Mouse (Mus musculus) CH12.LX (cell line): Measurements from ENCODE around the gene Zswim3. TPM values are rescaled to one million over a fixed set of nuclear protein-coding genes. Genes with fewer than 3 reads are reported as not detected.

Source experiments
- DNase-seq: peaks from one replicate; pipeline ENCODE4 v3.0.0-alpha.2; 2013; ENCODE audit errors: extremely low read depth
- H3K27ac ChIP-seq: 2 replicates; pipeline ENCODE4 v1.5.1; 2012; ENCODE audit warnings: low read depth, mild to moderate bottlenecking, control low read depth, moderate library complexity; ENCODE audit not compliant: insufficient read depth
- H3K27me3 ChIP-seq: replicated peaks from 2 replicates; pipeline ENCODE3; 2012; ENCODE audit warnings: inconsistent platforms
- H3K36me3 ChIP-seq, 2 experiments: replicated peaks in 1 of 2; 2 replicates each; pipeline versions ENCODE3 to v1.6.1; 2012; ENCODE audit warnings: inconsistent platforms in 1 of 2, low read length in 1 of 2, mild to moderate bottlenecking in 1 of 2, mixed read lengths in 1 of 2, moderate library complexity in 1 of 2; ENCODE audit not compliant: control insufficient read depth in 1 of 2, insufficient read depth in 1 of 2
- H3K4me1 ChIP-seq, 2 experiments: 2 replicates each; pipeline ENCODE4 v1.6.1; 2012; ENCODE audit warnings: inconsistent platforms in 1 of 2, moderate library complexity in 1 of 2; ENCODE audit not compliant: insufficient read depth in 2 of 2, control insufficient read depth in 1 of 2
- H3K4me2 ChIP-seq: 2 replicates; pipeline ENCODE4 v1.6.1; 2012; ENCODE audit warnings: low read depth, mild to moderate bottlenecking, control low read depth; ENCODE audit not compliant: poor library complexity, insufficient read depth, severe bottlenecking
- H3K4me3 ChIP-seq, 3 experiments: fragments of 150-350 bp in 1 of 3; sonication (generic) in 1 of 3; replicated peaks in 1 of 3; 2 replicates each; pipeline versions ENCODE3 to v1.5.1; 2011 to 2012; ENCODE audit warnings: low read depth in 2 of 3, low read length in 2 of 3, mild to moderate bottlenecking in 2 of 3, moderate library complexity in 2 of 3, control low read depth in 1 of 3, improper control_type of control experiment in 1 of 3, inconsistent platforms in 1 of 3, mixed read lengths in 1 of 3; ENCODE audit not compliant: poor library complexity in 1 of 3
- H3K79me2 ChIP-seq: replicated peaks from 2 replicates; pipeline ENCODE4 v1.6.1; 2012; ENCODE audit warnings: mild to moderate bottlenecking, moderate library complexity; ENCODE audit not compliant: control insufficient read depth, poor library complexity, insufficient read depth, severe bottlenecking; ENCODE audit errors: extremely low read depth
- H3K9ac ChIP-seq: 2 replicates; pipeline ENCODE4 v1.6.1; 2012; ENCODE audit warnings: low read depth, mild to moderate bottlenecking, control low read depth, moderate library complexity; ENCODE audit not compliant: insufficient read depth
- H3K9me3 ChIP-seq: replicated peaks from 2 replicates; pipeline ENCODE3; 2012; ENCODE audit warnings: low read length, inconsistent platforms, mixed read lengths
- BHLHE40 ChIP-seq: IDR thresholded peaks from 2 replicates; pipeline ENCODE4 v1.6.1; 2011; ENCODE audit warnings: mild to moderate bottlenecking, low read depth, low read length, improper control_type of control experiment
- CHD1 ChIP-seq: IDR thresholded peaks from 2 replicates; pipeline ENCODE4 v1.6.1; 2012; ENCODE audit warnings: low read depth, low read length, improper control_type of control experiment, inconsistent platforms
- CHD2 ChIP-seq: IDR thresholded peaks from 2 replicates; pipeline ENCODE4 v1.6.1; 2011; ENCODE audit warnings: low read length, improper control_type of control experiment
- CTCF ChIP-seq, 2 experiments: IDR thresholded peaks in 1 of 2; conservative IDR thresholded peaks in 1 of 2; 2 replicates each; pipeline ENCODE4 v1.5.1; 2011 to 2012; ENCODE audit warnings: low read depth in 2 of 2, low read length in 2 of 2, improper control_type of control experiment in 1 of 2, inconsistent platforms in 1 of 2, mild to moderate bottlenecking in 1 of 2, moderate library complexity in 1 of 2
- ELF1 ChIP-seq: IDR thresholded peaks from 2 replicates; pipeline ENCODE4 v1.6.1; 2014; ENCODE audit warnings: low read depth, mild to moderate bottlenecking, inconsistent platforms, low read length, improper control_type of control experiment
- ETS1 ChIP-seq: conservative IDR thresholded peaks from 2 replicates; pipeline ENCODE4 v1.6.1; 2012; ENCODE audit warnings: low read depth, mild to moderate bottlenecking, inconsistent platforms, low read length, improper control_type of control experiment, moderate library complexity
- HCFC1 ChIP-seq: IDR thresholded peaks from 2 replicates; pipeline ENCODE4 v1.6.1; 2012; ENCODE audit warnings: low read depth, mild to moderate bottlenecking, inconsistent platforms, low read length, improper control_type of control experiment
- JUND ChIP-seq: conservative IDR thresholded peaks from 2 replicates; pipeline ENCODE4 v1.6.1; 2011; ENCODE audit warnings: low read depth, low read length, improper control_type of control experiment
- MAFK ChIP-seq: IDR thresholded peaks from 2 replicates; pipeline ENCODE4 v1.6.1; 2011; ENCODE audit warnings: low read length, improper control_type of control experiment; ENCODE audit not compliant: insufficient replicate concordance
- MAX ChIP-seq: IDR thresholded peaks from 2 replicates; pipeline ENCODE4 v1.6.1; 2011; ENCODE audit warnings: low read length, improper control_type of control experiment
- MAZ ChIP-seq: IDR thresholded peaks from 2 replicates; pipeline ENCODE4 v1.6.1; 2012; ENCODE audit warnings: low read depth, mild to moderate bottlenecking, inconsistent platforms, low read length, improper control_type of control experiment, moderate library complexity
- MEF2A ChIP-seq: IDR thresholded peaks from 2 replicates; pipeline ENCODE4 v1.6.1; 2014; ENCODE audit warnings: low read depth, mild to moderate bottlenecking, inconsistent platforms, low read length, improper control_type of control experiment, borderline replicate concordance
- MYC ChIP-seq: IDR thresholded peaks from 2 replicates; pipeline ENCODE4 v1.6.1; 2011; ENCODE audit warnings: low read depth, mild to moderate bottlenecking, improper control_type of control experiment, low read length
- NRF1 ChIP-seq: IDR thresholded peaks from 2 replicates; pipeline ENCODE4 v1.6.1; 2014; ENCODE audit warnings: low read depth, mild to moderate bottlenecking, inconsistent platforms, low read length, improper control_type of control experiment, moderate library complexity
- POLR2AphosphoS2 ChIP-seq: IDR thresholded peaks from 2 replicates; pipeline ENCODE4 v1.6.1; 2011; ENCODE audit warnings: low read depth, low read length, improper control_type of control experiment
- SIN3A ChIP-seq: IDR thresholded peaks from 2 replicates; pipeline ENCODE4 v1.6.1; 2012; ENCODE audit warnings: low read length, improper control_type of control experiment, inconsistent platforms
- TBP ChIP-seq: conservative IDR thresholded peaks from 2 replicates; pipeline ENCODE4 v1.6.1; 2011; ENCODE audit warnings: low read depth, low read length, improper control_type of control experiment
- TCF12 ChIP-seq: IDR thresholded peaks from 2 replicates; pipeline ENCODE4 v1.6.1; 2014; ENCODE audit warnings: low read depth, mild to moderate bottlenecking, inconsistent platforms, low read length, improper control_type of control experiment
- UBTF ChIP-seq: IDR thresholded peaks from 2 replicates; pipeline ENCODE4 v1.6.1; 2012; ENCODE audit warnings: low read depth, mild to moderate bottlenecking, inconsistent platforms, low read length, improper control_type of control experiment, moderate library complexity
- USF2 ChIP-seq: conservative IDR thresholded peaks from 2 replicates; pipeline ENCODE4 v1.6.1; 2011; ENCODE audit warnings: low read depth, low read length, improper control_type of control experiment
- ZKSCAN1 ChIP-seq: IDR thresholded peaks from 2 replicates; pipeline ENCODE4 v1.6.1; 2012; ENCODE audit warnings: low read depth, inconsistent platforms, low read length, improper control_type of control experiment, borderline replicate concordance
- ZMIZ1 ChIP-seq: IDR thresholded peaks from 2 replicates; pipeline ENCODE4 v1.6.1; 2012; ENCODE audit warnings: low read depth, mild to moderate bottlenecking, inconsistent platforms, low read length, improper control_type of control experiment
- ZNF384 ChIP-seq: IDR thresholded peaks from 2 replicates; pipeline ENCODE4 v1.6.1; 2012; ENCODE audit warnings: low read depth, low read length, improper control_type of control experiment, inconsistent platforms
- dilution Hi-C: fragments of 300-500 bp; cut with MboI; formaldehyde crosslinking; loops from 2 replicates; pipeline ENCODE4 v1.14.3; 2020; ENCODE audit warnings: low sequenced_read_pairs; ENCODE audit not compliant: extremely low pct_unique_long_range_greater_than_20kb, extremely low pct_ligation_motif_present
- in situ Hi-C: fragments of 300-500 bp; cut with MboI; formaldehyde crosslinking; loops from 3 replicates; pipeline ENCODE4 v1.14.3; 2019; ENCODE audit warnings: low sequenced_read_pairs, low pct_ligation_motif_present, low pct_unique_long_range_greater_than_20kb, mixed read lengths
- polyA plus RNA-seq: library from polyadenylated mRNA; unstranded; fragments of >175 nt; gene quantifications from 2 replicates; pipeline ENCODE4 v1.2.1, GENCODE M21; 2012; ENCODE audit warnings: low read depth; ENCODE audit not compliant: insufficient read length
- total RNA-seq, 2 experiments: library from RNA; depleted of rRNA; stranded (reverse); fragments of 300-350 nt in 1 of 2; fragments of >200 nt in 1 of 2; gene quantifications; 2 replicates each; pipeline ENCODE4 v1.2.3; 2012 to 2014

Gene Zswim3
- total and polyA plus RNA-seq, 3 experiments: 2.3 to 3.5 (median 2.5) TPM

DNA sequence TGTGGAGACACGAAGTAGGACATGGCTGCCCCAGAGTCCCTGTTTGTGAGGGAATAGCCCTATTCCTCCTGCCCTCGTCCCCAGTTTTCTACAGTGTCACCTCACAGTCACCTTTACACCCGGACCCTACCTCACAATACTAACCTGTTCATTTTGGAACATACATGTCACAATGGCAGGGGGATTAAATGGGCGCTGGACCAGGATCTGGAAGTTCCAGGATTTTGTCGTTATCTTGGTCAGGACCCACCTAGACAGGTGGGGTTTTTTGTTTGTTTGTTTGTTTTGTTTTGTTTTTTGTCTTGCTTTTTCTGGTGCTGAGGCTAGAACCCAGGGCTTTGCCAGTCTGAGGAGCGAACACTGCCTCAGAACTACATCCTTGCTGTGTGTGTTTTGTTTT, 23.5 kb downstream of the Zswim3 start, which contains the start of gene Spata25:
Gene Spata25 (minus strand): TSS at position 101 of the 400 bp plus-strand sequence.
- H3K4me1 ChIP-seq: peaks cover 8 to 55% of the 10 kb centered on the region in 2 experiments

GRCm38 (mm10) chr2:164829090-164829489, 24.2 kb downstream of the Zswim3 start:
- DNase-seq: no peak
- Histone ChIP-seq H3K36me3 (peaks cover 31 to 45% of the 10 kb centered on the region in 2 experiments), H3K4me1 (peaks cover 8 to 50% of the 10 kb centered on the region in 2 experiments), H3K79me2 (no peaks in the 10 kb centered on the region; the same call in 1 of the 2 replicates), H3K27ac (no peak overlapping the region), H3K27me3 (peaks cover 1% of the 10 kb centered on the region), H3K9me3 (no peaks in the 10 kb centered on the region), H3K9ac (no peak overlapping the region), H3K4me2 (no peak overlapping the region), H3K4me3 (no peak overlapping the region)
- in situ Hi-C loops: no loop called here
- TF ChIP-seq MAFK (no peak), ZKSCAN1 (no peak), CHD1 (no peak), MAX (no peak), UBTF (no peak), CHD2 (no peak), SIN3A (no peak), TBP (no peak), CTCF (conservative IDR thresholded peaks at IDR 0.05 in 1 of 2, IDR thresholded peaks at IDR 0.05 in 1 of 2; ENCODE audit: low read depth in 2 of 2, low read length in 2 of 2) (no peak), ZMIZ1 (no peak), MEF2A (no peak), HCFC1 (no peak), MAZ (no peak), NRF1 (no peak), TCF12 (no peak), JUND (no peak), BHLHE40 (no peak), ETS1 (no peak), USF2 (no peak), MYC (no peak)
- dilution Hi-C loops: no loop called here

More for the DNA sequence above, 23.5 kb downstream of the Zswim3 start, which contains the start of gene Spata25:
- in situ Hi-C loops: no loop called here
- Histone ChIP-seq H3K4me3 (no peak within 1 kb of the TSS), H3K36me3 (peaks cover 31 to 45% of the 10 kb centered on the region in 2 experiments), H3K9me3 (no peaks in the 10 kb centered on the region)
- TF ChIP-seq MEF2A (no peak), POLR2AphosphoS2 (no peak), ZNF384 (no peak), CTCF (conservative IDR thresholded peaks at IDR 0.05 in 1 of 2, IDR thresholded peaks at IDR 0.05 in 1 of 2; ENCODE audit: low read depth in 2 of 2, low read length in 2 of 2) (no peak), ELF1 (no peak)
- TF ChIP-seq, all 38 proteins: peak for 0
- no peak within 1 kb of the TSS for H3K9ac ChIP-seq
- H3K4me2 ChIP-seq: no peak within 1 kb of the TSS
- no peak for DNase-seq
- peaks cover 1% of the 10 kb centered on the region for H3K27me3 ChIP-seq
- no peak within 1 kb of the TSS for H3K27ac ChIP-seq
- H3K79me2 ChIP-seq: no peaks in the 10 kb centered on the region; the same call in 1 of the 2 replicates
- dilution Hi-C loops: no loop called here
